Mouse (Mus musculus) T-helper 2 cell (primary cell): ENCODE results near the gene Fpr-rs6.

ENCODE experiments used
- in situ Hi-C: fragments of 300-600 bp; cut with MboI, MseI; formaldehyde crosslinking; loops from one replicate; pipeline ENCODE4 v1.15.1; 2025; ENCODE audit warnings: high pct_unique_total_duplicates

Gene Fpr-rs6

GRCm38 (mm10) chr17:20182997-20183396, at the start of gene Fpr-rs6:
Gene Fpr-rs6 (minus strand): TSS chr17:20183097.
- in situ Hi-C loops, result no loop called here
